Mouse (Mus musculus) heart, postnatal 0 days (tissue): ENCODE measurements around the gene Pcnx4.

Experiments used
- CTCF ChIP-seq: IDR thresholded peaks from 2 replicates; pipeline ENCODE4 v1.5.1; 2016; ENCODE audit warnings: antibody characterized with exemption, control low read depth, low read depth
- EP300 ChIP-seq: IDR thresholded peaks from 2 replicates; pipeline ENCODE4 v1.6.1; 2016; ENCODE audit warnings: antibody characterized with exemption, low read depth

GRCm38 (mm10) chr12:72621441-72621840 is 85.3 kb downstream of the Pcnx4 start:
- TF ChIP-seq CTCF (no peak), EP300 (no peak)
